Mouse (Mus musculus) adrenal gland (tissue): ENCODE measurements at regions not wholly inside any gene's neighbourhood (a gene's known extent, or its start where the extent isn't known, plus 50 kb on each side); places are given as distances from the start of the nearest gene placed in this dataset.

ENCODE experiments used
- intact Hi-C: fragments of 180-260 bp; cut with DNase I; formaldehyde crosslinking; loops from one replicate; pipeline ENCODE4 v1.15.1; 2025

DNA sequence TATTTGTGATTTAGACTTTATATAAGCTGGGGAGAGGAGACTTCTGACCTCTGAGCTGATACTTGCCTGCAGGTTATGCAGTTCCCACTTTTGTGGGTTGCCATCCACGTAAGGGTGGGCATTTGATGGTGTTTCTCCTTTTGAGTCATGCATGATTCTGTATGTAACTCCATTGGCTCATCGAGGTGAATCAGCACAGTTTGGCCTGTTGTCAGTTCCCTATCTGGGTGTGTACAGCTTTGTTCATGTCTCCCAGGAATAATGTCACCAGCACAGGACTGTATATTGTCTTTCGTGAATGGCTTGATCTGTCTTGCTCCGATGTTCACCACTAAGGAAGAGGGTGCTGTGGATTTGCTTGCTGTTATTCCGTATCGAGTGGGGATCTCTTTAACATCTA, 229.6 kb upstream of the Pgrmc2 start:
- intact Hi-C loops: no loop called here

DNA sequence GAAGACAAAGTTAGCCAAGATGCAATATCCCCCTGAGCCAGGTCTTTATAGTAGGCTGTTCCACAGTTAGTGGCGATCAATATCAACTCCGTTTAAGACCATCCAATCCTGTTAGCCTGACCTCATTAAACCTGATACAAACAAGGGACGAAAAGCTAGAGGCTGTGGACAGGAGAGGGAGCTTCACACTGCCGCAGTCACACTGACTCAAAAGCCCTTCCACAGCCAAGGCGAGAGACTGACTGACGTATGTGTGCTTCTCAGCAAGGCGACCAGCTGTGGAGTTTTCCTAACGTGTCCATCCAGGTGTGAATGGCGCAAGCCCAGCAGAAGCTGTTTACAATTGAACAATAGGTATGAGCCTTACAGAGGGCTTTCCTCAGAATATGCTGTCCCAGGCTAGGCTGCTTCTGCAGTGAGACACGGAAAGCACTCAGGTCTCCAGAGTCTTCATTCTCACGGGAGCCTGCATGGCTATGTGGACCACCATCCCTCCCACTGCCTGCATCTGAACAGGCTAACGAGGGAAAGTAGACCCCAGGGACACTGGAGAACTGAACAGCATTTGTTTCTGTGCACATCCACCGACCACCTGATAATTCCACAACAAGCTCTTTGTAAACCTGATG, 224.7 kb upstream of the Pgrmc2 start:
- intact Hi-C loops: no loop called here

DNA sequence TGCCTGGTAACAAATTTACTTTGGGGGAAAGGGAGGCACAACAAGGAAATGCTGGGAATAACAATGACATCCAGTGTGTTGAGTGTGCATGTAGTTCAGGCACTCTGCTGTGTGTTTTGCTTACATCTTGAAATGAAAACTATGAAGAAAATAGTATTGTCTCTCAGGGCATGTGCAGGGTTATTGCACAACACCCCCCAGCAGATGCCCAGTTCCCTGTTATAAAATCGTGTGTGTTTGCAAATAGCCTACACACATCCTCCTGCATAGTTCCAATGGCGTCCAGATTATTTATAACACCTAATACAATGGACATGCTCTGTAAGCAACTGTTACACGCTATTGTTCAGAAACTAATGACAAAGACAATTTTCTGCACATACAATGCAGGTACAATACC, 220.0 kb upstream of the Pgrmc2 start:
- intact Hi-C loops: no loop called here

DNA sequence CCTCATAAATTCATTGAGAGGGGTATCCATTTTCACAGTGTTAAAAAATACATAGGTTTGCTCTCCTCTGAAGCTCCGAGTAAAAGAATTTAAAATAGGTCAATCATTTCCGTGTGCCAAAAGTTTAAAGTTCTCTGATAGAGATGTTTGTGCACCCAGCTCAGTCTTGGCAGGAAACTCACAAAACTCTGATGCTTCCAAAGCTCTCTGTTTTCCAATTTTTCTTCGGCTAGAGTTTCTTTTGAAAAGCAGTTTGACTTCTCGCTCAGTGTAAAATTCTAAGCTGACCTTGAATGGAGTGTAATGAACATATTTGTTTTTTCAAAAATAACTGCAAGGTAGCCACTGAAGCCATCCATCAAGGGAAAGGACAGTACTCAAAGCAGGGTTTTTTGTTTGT, 215.9 kb upstream of the Pgrmc2 start:
- intact Hi-C loops: no loop called here

DNA sequence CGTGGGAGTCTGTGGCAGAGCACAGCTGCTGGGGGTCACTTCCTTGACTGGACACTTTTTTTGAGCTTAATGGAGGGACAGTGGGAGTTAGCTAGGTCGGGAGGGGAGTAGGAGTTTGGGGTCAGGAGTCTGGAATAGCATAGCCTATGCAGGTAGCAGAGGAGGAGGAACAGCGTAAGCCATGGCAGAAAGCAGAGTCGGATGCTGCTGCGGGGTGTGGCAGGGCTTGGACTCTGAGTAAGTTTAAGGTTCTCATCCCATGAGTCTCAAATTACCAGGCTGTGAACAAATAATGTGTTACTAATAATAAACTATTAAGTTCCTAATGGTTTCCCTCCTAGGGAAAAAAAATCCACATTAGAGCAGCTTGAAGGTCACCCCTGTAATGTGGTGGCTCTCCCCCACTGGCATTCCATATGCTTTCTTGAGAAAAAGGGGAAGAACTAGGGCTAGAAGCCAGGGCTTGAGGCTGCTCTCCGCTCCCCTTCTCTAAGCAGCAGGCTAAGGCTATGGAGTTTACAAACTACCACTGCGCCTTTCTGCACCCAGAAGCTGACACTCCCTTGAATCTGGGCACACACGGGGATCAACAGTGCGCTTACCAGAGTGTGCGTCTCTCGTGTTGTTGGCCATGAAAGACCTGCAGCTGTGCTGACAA, 213.4 kb upstream of the Pgrmc2 start:
- intact Hi-C loops: no loop called here

DNA sequence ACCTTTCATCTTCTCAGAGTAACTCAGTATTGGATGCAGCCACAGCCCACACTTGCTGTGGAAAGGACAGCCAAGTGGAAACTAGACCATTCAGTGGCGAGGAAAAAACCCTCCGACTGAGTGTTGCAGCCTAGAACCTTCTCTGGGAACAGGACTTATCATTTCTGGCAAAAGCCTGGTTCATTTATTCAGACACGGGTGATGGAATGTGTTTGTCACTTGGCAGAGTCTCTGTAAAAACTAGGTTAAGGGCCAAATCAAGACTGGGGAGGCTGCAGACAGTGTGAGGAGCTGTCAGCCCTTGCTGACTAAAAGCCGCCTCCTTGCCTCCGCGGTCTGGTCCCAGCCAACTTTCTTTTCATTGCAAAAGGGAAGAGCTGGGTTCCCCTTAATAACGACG, 212.3 kb upstream of the Pgrmc2 start:
- intact Hi-C loops: no loop called here

DNA sequence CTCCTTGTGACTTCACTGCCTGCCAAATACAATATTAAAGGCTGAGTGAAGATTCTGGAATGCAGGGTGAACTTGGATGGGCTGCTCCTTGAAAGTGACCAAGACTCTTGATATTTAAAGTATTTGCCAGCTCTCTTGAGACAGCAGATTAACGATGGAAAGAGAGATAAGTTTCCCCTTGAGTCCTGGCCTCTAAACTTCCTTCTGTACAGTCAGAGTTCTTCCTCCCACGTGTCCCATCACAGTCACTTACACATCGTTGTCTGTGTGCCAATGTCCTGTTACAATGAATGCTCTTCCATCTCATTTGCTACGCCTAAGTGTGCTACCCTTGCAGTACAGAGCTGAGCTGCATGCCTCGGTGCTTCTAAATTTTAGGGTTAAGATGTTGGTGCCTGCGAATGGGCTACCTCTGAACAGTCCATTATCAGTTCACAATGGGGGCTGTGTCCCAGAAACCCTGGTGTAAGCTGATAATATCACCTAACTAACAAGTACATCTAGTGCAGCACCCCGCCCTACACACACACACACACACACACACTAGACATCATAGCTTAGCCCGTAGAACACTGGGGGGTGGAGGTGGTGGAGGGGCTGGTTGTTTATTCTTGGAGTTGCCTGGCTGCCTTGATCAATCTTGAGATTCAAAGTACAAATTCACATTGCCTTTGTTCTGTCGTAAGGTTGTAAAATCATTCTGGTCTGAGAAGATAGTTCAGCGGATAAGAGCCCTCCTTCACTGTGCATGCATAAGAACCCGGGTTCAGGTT, 207.9 kb upstream of the Pgrmc2 start:
- intact Hi-C loops: no loop called here

DNA sequence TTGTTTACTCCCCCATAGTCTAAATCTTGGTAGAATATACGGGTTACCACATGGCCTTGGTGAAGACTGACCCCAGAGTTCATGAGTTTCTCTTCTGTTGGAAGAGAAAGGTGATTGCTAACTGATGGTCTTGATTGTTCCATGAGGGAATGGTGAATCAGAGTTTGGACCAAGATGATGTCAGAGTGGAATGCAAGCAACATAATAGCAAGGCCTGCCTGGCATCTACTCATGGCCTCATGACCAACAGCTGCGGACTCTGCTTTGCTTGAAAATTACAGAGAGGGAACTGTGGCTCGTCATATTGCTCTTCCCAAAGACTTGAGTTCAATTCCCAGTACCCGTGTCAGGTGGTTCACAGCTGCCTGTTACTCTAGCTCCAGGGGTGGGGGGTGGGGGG, 205.9 kb upstream of the Pgrmc2 start:
- intact Hi-C loops: no loop called here

DNA sequence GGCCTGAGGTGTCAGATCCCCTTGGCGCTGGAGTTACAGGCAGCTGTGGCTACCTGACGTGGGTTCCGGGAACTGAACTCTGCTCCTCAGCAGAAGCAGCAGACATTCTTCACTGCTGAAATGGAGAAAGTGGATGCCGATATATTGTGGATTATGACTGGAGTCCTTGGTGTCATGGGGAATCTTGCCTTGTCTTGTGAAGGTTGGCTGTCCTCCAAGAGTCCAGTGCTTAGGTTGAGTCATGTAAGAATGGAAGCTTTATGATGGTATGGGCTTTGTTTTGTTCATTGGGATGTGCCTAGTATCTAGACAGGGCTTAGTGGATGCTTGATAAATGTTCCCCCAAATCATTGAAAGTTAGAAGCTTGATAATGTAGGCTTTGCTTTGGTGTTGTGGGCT, 205.2 kb upstream of the Pgrmc2 start:
- intact Hi-C loops: no loop called here

DNA sequence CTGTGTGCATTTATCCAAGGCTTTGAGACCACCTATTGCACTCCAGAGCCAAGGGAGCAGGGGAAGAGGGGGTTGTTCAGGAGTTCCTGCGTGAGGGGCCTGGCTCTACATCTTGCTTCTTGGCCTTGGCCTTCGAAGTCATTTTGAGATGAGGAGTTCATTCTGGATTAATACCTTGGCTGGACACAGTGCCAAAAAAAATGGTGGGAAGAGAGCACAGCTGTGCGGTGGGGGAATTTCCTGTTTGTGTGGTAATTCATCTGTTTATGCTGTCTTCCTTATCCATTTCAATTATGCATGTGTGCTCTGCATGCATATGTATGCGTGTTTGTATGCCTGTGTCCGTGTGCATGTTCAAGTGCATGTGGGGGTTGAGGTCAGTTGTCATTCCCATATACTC, 202.5 kb upstream of the Pgrmc2 start:
- intact Hi-C loops: no loop called here

DNA sequence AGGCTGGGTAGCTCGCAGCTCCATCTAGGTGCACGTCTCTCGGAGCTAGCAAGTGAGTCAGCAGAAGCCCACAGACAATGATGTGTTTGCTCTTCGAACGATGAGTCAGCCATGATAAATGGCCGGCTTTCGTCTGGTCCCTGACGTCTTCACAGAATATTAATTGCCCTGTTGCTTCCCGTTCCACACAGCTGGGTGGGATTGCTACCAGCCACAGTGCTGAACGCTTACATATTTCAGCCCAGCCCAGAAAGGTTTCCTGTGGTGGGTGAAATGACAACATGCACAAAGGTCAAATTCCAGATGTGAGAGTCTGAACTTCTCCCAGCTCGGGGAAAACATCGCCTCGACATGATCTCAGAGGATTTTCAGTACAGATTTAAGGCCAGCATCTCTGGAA, 202.1 kb upstream of the Pgrmc2 start:
- intact Hi-C loops: no loop called here

DNA sequence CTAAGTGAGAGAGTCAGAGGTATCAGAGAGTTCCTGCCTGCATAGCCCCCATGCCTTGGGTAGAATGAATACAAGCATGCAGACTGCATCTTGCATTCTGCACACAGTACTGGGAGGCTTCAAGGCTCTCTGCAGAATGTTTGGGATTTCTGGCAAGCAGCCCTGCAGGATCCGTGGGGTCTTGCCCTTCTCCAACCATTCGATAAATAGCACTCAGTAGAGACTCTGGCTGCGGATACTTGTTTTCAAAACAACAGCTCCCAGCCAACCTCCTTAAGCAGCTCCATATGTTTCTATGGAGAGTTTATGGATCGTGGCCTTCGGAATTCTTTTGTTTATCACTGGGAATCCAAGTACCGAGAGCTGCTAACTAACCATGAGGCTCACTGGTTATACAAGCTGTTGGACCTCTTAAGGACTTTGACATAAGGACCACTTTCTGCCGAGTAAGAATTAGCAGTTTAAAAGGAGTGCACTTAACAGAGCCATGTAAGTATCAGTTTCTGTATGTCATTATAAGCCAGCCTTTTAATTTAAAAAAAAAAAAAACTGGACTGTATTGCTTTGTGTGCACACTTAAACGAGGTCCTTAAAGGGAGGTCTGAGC, 199.7 kb upstream of the Pgrmc2 start:
- intact Hi-C loops: no loop called here

DNA sequence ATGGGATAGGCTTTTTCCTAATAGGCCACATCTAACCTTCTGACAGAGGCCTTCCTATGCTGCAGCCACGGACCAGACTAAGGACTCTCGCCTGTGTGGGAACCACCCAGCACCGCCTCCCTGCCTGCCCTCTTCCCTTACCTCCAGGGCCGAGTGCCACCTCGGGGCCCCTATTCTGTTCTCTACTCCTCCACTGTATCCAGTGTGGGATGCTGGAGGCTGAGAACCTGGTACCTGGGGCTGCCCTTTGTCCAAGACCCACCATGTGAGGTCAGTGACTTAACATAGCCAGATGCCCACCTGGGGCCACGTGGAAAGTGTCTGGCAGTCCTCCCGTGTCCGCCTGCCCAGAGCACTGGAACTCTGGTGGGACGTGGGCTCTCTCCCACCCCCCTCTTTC, 193.2 kb upstream of the Pgrmc2 start:
- intact Hi-C loops: loop anchor here (5.0 kb wide), 1 partner anchor 34 kb away; no protein-coding TSS in a partner anchor

DNA sequence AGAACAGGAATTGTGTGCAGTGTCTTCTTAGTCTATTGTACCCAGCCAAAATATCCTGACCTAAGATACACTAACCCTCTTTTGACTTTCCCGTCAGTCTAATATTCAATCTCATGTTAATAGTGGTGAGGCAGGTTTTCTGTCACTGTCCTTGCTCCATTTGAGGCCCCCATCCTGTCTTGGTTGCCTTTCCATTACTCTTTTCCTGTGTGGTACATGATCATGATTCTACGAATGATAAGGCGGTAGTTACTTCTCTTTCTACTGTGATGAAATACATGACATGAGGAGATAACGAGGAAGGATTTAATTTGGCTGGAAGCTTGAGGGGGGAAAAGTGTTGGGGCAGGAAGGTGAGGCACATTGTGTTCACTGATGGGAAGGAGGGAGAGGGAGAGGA, 185.7 kb upstream of the Pgrmc2 start:
- intact Hi-C loops: no loop called here

DNA sequence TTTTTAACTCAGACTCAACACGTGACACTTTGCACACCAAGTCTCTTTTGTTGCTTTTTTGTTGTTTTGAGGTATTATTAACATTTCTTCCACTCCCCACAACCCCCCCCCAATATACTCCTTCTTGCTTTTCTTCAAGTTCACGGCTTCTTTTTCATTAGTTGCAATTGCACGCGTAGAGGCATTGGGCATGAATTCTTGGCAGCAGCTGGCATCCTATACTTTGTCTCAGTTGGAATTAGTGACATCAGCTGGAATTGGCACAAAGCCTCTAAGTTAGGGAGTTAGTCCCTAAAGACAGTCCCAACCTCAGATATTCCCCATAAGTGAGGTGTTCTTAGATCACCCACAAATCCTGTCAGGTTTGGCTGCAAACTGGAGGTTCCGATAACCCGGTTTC, 183.4 kb upstream of the Pgrmc2 start:
- intact Hi-C loops: no loop called here

DNA sequence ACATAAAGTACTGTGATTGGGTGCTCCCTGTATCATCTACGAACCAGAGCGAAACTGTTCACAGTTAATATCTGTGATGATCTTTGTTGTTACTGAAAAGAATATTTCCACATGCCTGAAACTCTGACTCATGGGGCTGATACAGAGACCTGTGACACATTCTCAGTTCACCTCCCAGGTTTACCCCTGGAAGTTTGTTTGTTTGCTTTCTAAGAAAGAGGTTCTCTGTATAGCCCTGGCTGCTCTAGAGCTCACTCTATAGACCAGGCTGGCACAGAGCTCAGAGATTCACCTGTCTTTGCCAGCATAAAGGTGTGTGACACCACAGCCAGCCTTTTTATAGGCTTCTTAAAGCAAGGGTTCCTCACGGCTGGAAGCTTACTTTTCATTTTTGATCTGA, 182.6 kb upstream of the Pgrmc2 start:
- intact Hi-C loops: no loop called here

DNA sequence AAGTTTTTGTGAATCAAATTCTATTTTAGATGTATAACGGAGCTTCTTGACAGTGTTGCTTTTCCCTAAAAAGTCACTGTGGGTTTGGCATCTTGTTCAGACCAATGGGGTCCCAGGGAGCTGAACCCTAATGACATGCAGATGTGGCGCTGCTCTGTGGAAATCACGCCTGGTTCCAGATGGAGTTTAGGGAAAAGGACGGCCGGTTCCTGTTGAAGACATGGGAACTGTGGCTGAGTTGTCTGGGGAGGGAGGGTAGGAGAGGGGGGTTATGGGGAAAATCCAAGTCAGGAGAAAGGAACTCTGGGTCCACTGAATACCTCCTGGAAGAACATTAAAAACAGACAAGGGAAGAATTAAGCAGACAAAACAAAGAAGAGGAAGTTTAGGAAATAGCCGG, 175.4 kb upstream of the Pgrmc2 start:
- intact Hi-C loops: no loop called here

DNA sequence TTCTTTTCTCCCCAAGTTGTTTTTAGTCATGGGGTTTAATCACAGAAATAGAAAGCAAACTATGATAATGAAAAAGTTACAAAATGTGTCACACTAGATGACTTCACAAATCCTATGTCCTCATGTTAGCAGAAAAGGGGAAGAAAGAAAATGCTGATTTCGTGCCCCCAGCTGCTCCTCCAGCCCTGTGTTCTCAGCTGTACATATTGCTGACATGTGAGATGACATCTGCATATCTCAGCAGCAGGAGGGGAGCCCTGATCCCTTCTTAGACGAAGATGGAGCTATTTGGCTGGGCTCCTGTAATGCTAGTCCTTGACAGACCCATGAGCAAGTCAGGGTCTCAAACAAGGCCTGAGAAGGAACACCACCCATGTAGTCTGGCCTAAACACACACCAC, 162.1 kb upstream of the Pgrmc2 start:
- intact Hi-C loops: loop anchor here (5.0 kb wide), 1 partner anchor 32 kb away; no protein-coding TSS in a partner anchor

DNA sequence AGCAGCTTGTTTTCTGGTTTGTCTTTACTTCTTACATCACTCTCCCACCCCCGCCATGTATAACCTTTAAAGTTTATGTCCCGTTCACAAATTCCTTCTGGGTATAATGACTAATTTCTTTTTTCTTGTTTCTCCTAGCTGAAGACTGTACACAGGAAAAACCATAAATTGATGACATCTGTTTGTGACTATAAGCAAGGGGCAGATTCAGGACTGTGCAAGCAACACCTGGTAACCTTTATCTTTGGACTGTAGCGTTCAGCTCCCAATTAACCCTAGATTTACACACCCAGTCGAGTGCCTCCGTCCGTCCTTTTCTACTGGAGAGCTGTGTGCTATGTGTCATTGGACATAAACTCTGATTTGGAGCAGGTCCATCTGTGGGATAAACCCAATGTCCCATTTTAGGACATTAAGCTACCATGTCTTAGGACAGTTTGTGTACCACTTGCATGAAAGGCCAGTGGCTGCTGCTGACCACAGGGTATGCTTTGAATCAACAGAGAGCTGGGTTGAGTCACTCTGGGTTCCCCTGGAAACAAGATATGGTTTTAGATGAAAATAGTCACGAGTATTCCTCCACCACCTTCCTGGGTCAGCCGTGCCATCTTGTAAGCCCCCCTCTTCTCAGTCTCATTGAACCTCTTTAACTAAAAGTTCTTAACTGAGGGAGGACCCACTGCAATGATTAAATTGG, 159.2 kb upstream of the Pgrmc2 start:
- intact Hi-C loops: loop anchor here (5.0 kb wide), 1 partner anchor 35 kb away; no protein-coding TSS in a partner anchor

DNA sequence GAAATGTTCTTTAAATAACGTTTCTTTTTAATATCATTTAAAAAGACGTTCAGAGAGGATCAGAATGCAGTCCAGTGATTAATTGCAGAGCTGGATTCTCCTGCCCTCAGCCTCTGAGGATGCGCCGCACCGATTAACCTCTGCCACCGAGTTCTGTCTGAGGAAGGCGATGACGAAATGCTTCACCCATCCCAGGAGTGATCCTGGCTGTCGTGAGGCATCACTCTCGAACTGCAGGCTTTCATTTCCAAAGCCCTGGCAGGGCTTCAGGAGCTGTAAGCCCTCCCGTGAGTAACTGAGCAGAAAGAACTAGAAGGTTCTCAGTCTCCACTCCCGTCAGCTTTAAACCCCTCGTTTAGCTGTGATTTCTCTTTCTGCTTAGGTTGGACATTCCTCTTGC, 157.0 kb upstream of the Pgrmc2 start:
- intact Hi-C loops: loop anchor here (5.0 kb wide), 1 partner anchor 38 kb away; no protein-coding TSS in a partner anchor

DNA sequence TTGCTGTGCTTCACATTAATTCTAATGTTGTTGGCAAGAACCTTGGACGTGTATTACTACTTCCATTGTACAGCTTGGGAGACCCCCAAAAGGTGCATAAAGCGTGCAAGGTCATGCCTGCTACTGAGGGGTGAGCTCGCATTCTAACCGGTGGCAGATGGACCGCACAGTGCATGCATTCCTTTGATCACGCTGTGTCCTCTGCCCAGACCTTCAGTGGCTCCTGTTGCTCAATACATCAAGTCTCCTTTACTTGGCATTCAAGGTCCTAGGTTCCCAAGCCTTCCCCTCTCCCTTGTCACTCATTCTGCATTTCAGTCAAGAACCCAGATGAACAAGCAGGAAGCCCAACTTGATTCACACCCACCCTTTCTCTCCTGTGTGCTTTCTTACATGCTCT, 156.4 kb upstream of the Pgrmc2 start:
- intact Hi-C loops: no loop called here
